Mouse (Mus musculus) C3H10T1/2 (cell line): ENCODE data around the gene Olfr1162. TPM values are rescaled to one million over a fixed set of nuclear protein-coding genes. Genes with fewer than 3 reads are reported as not detected.

ENCODE experiments used
- polyA plus RNA-seq, 2 experiments: library from polyadenylated mRNA; unstranded; fragments of >200 nt; fragmentation: generic; extraction: Trizol; gene quantifications; one replicate each; pipeline ENCODE4 v1.2.1; 2012; ENCODE audit warnings: missing spikeins in 2 of 2

Gene Olfr1162
- not detected for polyA plus RNA-seq

GRCm38 (mm10) chr2:88051029-88051428 lies at the start of gene Olfr1162:
Gene Olfr1162, minus strand, starts transcription at chr2:88051129.

DNA sequence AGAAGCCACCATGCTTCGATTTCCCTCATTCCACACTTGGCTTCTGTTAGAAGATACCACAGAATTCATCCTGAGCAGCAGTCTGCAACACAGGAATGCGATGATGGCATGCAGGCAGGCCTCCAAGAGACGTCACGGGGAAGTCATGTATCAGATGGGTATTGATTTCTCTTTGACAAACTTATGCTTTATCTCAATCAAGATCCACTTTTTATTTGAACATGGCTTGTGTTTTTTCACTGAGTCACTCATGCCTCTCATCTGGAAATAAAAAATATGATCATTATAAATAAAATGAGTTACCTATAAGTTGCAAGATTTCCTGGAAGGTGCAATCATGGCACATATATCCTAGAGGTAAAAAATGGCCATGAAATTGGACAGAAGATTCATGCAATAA lies 42.9 kb upstream of the Olfr1162 start, which contains the start of gene Olfr1164:
Gene Olfr1164 (minus strand): TSS at position 101 of the 400 bp plus-strand sequence.

GRCm38 (mm10) chr2:88071730-88072129 lies 20.8 kb upstream of the Olfr1162 start, which contains the start of gene Olfr1163:
Gene Olfr1163, minus strand, starts transcription at chr2:88071830.

GRCm38 (mm10) chr2:88037599-88037998 lies 13.3 kb downstream of the Olfr1162 start, which contains the start of gene Olfr73:
Gene Olfr73, minus strand, starts transcription at chr2:88037699.

GRCm38 (mm10) chr2:88022474-88022873 lies 28.5 kb downstream of the Olfr1162 start, which contains the start of gene Olfr1161:
Gene Olfr1161, plus strand, starts transcription at chr2:88022774.

GRCm38 (mm10) chr2:88007515-88008318 lies 43.2 kb downstream of the Olfr1162 start, which contains the start of gene Olfr1160:
Gene Olfr1160, minus strand, starts transcription at chr2:88008268.

Other genes starting within 250 kb of the Olfr1162 start
- not detected for gene Olfr1145, start 241.3 kb downstream of the Olfr1162 start, polyA plus RNA-seq
- gene Olfr1148, start 220.6 kb downstream of the Olfr1162 start, polyA plus RNA-seq: not detected
- not detected for gene Olfr1150-ps1, start 207.1 kb downstream of the Olfr1162 start, polyA plus RNA-seq
- not detected for gene Olfr1151, start 195.3 kb downstream of the Olfr1162 start, polyA plus RNA-seq
- not detected for gene Olfr1152, start 184.6 kb downstream of the Olfr1162 start, polyA plus RNA-seq
- not detected for gene Olfr1153, start 156.2 kb downstream of the Olfr1162 start, polyA plus RNA-seq
- gene Olfr1154, start 146.0 kb downstream of the Olfr1162 start, polyA plus RNA-seq: not detected
- not detected for gene Olfr1155, start 106.0 kb downstream of the Olfr1162 start, polyA plus RNA-seq
- not detected for gene Olfr1156, start 98.0 kb downstream of the Olfr1162 start, polyA plus RNA-seq
- not detected for gene Olfr1157, start 82.8 kb downstream of the Olfr1162 start, polyA plus RNA-seq
- gene Olfr74, start 76.5 kb downstream of the Olfr1162 start, polyA plus RNA-seq: not detected
- not detected for gene Olfr1158, start 61.0 kb downstream of the Olfr1162 start, polyA plus RNA-seq
- gene Olfr1160, start 42.9 kb downstream of the Olfr1162 start, polyA plus RNA-seq: not detected
- not detected for gene Olfr1161, start 28.4 kb downstream of the Olfr1162 start, polyA plus RNA-seq
- gene Olfr73, start 13.4 kb downstream of the Olfr1162 start, polyA plus RNA-seq: not detected
- not detected for gene Olfr1163, start 20.7 kb upstream of the Olfr1162 start, polyA plus RNA-seq
- not detected for gene Olfr1164, start 42.8 kb upstream of the Olfr1162 start, polyA plus RNA-seq
- gene Olfr1166, start 77.1 kb upstream of the Olfr1162 start, polyA plus RNA-seq: not detected
- not detected for gene Olfr1167, start 104.1 kb upstream of the Olfr1162 start, polyA plus RNA-seq
- not detected for gene Olfr1168, start 130.8 kb upstream of the Olfr1162 start, polyA plus RNA-seq
- gene Olfr1170, start 177.2 kb upstream of the Olfr1162 start, polyA plus RNA-seq: not detected
- not detected for gene Olfr1173, start 228.7 kb upstream of the Olfr1162 start, polyA plus RNA-seq